Mouse (Mus musculus): Measurements from ENCODE around the gene Zscan4-ps2. TPM values are rescaled to one million over a fixed set of nuclear protein-coding genes. Genes with fewer than 3 reads are reported as not detected.

Gene Zscan4-ps2
- not detected in 2 replicates for polyA plus RNA-seq (2015; fragmentation: Nextera tagmentation; extraction: Ambion mirVana)

DNA sequence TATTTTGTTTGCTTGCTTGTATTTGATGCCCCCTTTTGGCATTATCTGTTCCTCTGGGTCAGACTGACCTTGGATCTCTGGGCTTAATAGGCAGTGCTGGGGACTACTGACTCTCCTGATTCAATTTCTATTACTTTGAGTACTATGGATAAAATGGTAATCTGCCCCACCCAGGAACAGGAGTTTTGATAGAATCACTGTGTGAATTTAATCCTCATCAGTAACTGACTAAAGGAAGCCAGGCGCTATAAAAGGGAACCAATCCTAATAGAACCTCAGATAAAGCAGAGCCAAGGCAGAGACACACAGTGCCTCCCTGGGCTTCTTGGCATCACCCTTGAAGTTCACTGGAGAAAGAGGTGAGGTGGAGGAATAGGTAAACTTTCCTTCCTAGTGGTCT, at the start of gene Zscan4-ps2:
Gene Zscan4-ps2 (plus strand): TSS at position 301 of the 400 bp plus-strand sequence.

Other genes with a start within 250 kb of the Zscan4-ps2 start
- gene Zscan4e, start 203.6 kb upstream of the Zscan4-ps2 start, polyA plus RNA-seq (2015; fragmentation: Nextera tagmentation; extraction: Ambion mirVana) = not detected in 2 replicates
- not detected in 2 replicates for gene Zscan4f, start 116.4 kb upstream of the Zscan4-ps2 start, polyA plus RNA-seq (2015; fragmentation: Nextera tagmentation; extraction: Ambion mirVana)
- gene Zscan4-ps3, start 95.0 kb downstream of the Zscan4-ps2 start, polyA plus RNA-seq (2015; fragmentation: Nextera tagmentation; extraction: Ambion mirVana) = not detected in 2 replicates
- gene Vmn1r72, start 165.8 kb downstream of the Zscan4-ps2 start, polyA plus RNA-seq (2015; fragmentation: Nextera tagmentation; extraction: Ambion mirVana) = not detected in 2 replicates
- not detected in 2 replicates for gene Vmn1r73, start 216.0 kb downstream of the Zscan4-ps2 start, polyA plus RNA-seq (2015; fragmentation: Nextera tagmentation; extraction: Ambion mirVana)